Mouse (Mus musculus) brain, adult 2 months (tissue): Measurements from ENCODE around the gene Rabggtb.

Source experiments
- DNase-seq: peaks from one replicate; pipeline ENCODE4 v3.0.0; 2011; ENCODE audit warnings: low read depth, low spot score

The Rabggtb gene

DNA sequence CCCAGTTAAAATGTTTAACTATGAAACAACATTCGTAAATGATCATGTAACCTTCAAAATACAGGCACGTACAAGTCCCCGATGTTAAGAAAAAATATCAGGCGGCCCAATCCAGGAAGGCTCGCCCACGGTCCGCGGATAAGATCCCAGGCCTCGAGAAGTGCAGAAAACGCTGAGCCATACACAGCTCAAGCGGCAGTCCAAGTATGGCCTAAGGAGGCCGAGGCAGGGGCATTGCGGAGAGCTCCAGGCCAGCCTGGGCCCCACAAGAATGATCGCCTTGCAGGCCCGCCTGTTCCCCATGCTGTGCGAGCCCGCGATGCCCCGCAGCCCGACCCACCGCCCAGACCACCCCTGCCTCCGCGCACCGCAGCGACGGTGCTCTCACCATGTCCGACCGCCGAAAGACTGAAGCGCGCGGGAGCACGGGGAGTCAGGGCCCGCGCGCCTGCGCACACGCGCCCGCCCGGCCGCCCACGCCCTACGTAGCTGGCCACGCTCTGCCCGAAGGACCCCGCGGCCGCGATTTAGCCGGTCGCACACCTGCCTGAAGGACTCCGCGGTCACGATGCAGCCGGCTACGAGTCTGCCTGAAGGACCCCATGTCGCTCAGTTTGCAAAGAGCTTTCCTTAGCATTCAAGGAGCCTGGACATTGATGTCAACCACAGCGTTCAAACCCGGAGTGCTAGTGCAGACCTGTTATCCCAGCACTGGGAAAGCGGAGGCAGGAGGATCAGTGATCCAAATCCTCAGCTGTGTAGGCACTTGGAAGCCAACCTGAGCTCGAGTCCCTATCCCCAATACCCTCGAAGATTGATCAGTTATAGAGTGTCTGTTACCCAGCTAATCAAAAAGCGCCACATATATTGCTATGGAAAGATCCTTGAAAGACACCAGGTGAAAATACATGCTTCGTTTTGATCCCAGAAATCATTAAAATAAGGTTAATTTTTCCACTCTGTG lies at the start of gene Rabggtb:
Rabggtb (minus strand) TSS at position 464 of the 964 bp plus-strand sequence.
- DNase-seq, result peak; percentile 98

DNA sequence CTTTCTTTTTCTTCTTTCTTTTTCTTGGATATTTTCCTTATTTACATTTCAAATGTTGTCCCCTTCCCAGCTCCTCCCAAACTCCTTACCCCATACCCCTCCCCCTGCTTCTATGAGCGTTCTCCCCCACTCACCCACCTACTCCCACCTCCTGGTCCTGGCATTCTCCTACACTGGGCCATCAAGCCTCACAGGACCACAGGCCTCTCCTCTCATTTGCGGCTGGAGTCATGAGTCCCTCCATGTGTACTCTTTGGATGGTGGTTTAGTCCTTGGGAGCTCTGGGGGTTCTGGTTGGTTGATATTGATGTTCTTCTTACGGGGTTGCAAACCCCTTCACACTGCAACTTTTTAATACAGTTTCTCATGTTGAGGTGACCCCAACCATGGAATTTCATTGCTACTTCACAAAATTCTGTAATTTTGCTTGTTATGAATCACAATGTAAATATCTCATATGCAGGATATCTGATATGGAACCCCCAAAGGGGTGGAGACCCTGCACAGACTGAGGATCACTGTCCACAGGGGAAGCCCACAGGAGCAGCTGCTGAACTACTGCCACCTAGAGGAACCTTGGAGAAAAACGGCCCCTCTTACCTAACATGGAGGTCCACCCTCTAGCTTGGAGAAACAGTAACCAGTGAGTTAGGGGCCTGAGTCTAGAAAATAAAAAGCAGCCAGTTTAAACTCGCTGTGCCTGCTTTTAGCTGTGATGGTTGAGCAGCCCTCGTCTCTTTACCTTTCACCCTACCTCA lies 49.0 kb upstream of the Rabggtb start:
- peak; percentile 36 for DNase-seq

DNA sequence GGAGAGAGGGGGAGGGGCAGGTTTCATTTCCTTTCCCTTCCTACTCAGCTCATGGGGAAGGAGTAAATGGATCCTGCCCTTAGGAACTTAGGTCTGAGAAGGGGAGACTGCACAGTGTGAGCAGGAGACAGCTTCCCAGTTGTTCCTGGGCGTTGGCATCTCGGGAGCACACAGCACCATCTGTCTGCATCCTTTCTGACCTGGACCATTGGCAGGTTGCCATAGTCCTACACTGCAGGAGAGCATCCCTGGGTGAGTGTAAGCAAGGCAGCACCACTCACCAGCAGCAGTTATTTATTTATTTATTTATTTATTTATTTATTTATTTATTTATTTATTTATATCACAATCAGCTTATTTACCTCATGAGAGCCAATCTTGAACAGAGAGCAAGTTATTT lies 48.1 kb upstream of the Rabggtb start:
- DNase-seq, result no peak

DNA sequence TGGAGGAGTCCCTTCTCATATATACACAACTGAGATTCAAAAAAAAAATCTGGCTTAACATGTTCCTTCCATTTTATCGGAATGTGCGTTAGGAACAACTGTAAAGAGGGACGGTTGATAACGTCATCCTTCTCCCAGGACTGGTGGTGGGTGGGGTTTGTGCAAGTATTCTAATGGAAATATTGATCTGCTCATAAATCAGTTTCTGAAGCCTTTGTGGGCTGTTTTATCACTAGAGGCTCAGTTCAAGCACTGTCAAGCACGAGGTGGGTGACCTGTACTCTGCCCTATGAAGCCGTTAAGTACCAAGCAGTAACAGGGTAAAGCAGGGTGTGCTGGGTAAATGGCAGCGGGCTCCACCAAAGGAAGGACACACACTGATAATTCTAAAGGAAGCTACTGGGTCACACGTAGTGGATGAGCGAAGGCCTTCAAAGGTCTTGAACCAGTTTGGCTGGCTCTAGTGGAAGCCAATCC lies 47.0 kb upstream of the Rabggtb start:
- no peak for DNase-seq

DNA sequence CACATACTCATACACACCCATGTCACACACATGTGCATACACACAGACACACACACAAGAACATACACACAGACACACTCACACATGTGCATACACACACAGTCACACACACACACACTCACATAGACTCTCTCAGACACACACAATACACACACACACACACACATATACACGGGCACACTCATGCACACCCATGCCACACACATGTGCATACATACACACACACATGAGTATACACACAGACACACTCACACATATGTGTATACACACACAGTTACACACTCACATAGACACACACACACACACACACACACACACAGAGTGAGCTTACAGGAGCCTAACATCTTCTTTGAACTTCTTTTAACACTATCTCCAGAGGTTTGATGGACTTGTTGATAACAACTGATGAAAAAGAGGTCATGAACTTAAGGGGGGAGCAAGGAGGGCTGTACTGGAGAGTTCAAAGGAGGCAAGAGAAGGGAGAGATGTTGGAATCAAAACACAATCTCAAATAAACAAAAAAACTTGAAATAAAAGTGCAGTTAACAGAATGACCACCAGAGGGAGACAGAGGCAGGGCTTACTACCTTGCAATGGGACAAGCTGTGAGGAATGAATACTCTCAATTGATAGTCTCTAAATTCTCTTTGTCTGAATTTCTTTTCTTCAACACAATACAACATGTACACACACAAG lies 46.4 kb upstream of the Rabggtb start:
- peak; percentile 59 for DNase-seq

DNA sequence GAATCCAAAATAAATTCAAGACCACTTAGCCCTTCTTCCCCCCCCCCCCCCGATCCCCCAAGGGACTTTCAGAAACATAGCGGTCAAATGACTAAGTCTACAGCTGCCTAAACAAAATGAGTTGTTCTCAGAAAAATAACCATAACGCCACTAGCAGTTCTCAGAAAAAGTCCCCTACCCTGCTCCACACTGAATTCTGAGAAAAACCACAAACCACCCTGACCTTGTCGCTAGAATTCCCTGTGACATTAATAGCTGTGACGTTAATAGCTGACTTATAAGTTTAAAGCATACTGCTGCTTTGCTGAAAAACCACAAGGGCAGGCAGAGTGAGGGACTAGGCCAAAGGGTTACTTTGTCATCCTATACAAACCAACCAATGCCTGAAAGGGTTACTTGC lies 45.1 kb upstream of the Rabggtb start:
- DNase-seq, result no peak

DNA sequence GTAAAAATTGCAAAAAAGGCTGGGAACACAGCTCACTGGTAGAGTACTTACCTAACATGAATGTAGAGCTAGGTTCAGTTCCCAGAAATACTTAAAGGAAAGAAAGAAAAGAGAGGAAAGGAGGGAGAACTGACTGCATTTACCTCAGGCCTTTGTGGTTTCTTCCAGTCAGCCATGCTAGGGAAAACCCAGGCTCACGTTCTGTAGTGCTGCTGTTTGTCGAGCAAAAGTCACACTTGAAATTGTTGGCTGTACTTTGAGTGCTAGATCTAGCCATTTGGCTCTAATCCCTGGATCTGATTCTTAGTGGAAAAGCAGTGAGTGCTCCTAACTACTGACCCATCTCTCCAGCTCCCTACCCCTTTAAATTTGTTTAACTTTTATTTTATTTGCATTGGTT lies 35.4 kb upstream of the Rabggtb start:
- no peak for DNase-seq

DNA sequence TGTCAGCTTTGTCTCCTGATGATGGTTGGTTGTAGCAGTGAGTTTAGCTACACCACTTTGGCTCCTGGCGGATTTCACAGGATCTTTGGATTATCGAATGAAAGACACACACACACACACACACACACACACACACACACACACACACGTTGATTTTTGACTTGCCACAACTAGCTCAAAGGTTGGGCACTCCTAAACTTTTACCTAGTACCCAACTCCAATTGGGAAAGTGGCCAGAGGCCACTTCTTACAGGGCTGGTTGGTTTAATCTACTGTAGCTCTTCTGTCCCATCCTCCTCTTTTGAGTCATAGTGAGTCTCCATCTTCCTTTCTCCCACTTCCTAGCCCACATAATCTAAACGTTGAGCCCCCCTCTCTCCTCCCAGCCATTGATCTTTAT lies 34.5 kb upstream of the Rabggtb start:
- DNase-seq, result no peak

DNA sequence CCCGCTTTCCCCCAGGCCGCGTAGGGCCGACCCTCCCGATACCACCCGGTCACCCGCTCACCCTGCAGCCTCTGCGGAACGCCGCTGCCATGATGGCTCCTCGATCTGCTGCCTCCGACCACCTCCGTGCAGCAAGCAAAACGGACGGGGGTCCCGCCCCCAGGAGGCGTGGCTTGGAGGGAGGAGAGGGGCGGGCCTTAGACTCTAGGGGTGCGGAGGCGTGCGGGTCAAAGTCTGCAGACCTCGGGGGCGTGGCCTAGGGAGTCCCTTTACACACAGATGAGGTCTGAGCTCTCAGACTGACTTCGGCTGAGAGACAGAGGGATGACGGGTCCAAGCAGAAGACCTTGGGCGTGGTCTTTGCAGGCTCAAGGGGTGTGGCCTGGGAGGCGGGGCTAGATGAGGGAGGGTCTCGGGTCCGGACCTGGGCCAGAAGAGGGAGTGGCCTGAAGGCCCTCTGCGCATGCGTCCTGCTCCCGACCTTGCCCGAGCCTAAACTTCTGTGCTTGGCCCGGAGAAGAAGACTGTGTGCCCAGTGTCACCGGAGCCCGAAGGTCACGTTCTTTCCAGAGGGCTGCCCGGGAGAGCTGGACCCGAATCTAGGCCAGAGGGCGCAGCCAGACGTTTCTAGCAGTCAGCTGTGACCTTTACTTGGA lies 31.7 kb upstream of the Rabggtb start, which contains the start of gene Acadm:
Acadm (minus strand) TSS at position 298 of the 656 bp plus-strand sequence.
- peak; percentile 97 for DNase-seq

DNA sequence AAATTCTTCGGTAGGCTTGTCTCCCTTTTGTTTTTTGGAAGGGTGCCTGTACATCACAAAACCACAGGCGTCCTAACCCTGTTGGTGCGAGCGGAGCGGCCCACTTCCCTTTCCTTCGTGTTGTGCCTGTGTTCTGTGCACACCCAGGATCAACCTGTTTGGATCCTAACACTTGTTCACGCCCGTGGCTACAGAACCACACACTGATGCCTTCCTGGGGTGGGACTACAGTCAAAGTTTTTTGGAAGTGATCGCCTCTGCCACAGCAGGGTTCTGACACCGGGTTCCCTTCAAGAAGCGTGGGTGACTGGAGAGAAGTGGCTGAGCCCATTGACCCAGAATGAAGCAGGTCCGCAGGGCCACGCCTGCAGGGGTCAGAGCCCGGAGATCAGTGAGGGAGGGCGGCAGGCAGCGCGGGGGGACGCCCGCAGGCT lies 31.1 kb upstream of the Rabggtb start:
- peak; percentile 44 for DNase-seq

DNA sequence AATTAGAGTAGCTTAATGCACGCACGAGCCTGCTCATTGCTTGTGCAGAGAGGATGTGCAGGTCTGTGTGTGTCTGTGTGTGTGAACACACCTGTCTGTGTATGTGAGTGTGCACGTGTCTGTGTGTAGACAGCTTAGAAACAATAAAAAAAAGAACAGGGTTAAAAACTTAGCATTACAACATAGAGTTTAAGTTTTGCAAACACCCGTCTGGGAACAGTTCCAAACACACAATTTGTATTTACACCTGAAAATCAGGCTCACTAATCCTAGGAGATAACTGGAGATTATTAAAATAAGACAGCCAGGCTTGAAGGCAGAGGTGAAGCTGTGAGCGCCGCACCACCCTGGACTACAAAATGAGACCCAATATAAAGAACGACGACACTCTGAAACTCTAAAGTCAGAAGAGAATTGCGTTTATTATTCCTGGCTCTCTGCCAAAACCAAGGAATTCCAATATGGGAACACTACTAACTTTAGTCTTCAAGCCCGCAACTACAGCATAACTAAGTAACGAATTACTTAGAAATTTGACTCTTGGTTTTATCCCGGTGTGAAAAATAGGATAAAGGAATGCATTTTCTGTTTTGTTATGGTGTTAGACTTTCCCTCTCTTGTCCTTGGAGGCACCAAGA lies 30.3 kb upstream of the Rabggtb start:
- peak; percentile 12 for DNase-seq

DNA sequence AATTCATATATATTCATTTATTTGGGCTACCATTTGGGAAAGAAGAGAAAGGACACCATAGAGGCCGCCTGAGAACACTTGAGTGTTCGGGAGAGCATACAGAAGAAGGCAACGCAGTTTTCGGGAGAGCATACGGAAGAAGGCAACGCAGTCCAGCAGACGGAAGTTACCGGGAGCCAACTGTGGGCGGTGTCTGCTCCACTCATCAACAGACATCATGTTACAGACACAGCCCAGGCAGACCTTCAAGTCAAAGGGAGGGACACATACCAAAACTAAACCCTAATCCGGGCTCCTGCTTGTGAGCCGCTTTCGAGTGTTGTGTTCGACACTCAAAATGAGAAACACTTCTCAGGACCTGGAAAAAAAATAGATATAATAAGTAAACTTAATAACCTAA lies 28.8 kb upstream of the Rabggtb start:
- DNase-seq, result no peak

DNA sequence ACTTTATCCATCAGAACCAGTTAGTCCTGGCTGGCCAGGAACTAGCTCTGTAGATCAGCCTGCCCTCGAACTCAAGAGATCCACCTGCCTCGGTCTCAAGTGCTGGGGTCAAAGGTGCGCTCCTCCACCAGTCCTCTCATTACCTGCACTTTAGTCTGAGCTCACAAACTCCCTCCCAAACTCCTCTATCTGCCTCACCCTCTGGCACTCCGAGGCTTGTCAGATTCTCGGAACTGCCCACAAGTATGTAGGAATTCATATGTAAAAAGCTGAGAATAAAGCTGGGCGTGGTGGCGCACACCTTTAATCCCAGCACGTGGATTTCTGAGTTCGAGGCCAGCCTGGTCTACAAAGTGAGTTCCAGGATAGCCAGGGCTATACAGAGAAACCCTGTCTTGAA lies 27.7 kb upstream of the Rabggtb start:
- DNase-seq, result no peak

DNA sequence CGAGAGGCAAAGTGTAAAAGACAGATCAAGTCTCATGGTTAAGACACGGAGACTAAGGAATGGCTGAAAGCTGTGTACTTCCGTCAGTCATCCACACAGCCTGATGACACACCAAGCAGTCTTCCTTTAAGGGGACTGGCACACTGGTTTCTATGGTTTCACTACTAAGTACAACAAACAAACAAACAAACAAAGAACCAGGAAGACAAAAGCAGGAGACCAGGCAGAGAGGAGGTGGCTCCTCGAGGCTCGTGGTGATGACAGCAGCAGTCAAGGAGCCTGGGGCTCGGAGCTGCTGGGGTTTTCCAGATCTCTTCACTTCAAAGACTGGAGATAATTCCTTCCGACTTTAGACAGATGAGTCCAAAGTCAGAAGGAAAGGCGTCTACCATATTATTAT lies 27.2 kb upstream of the Rabggtb start:
- DNase-seq, result no peak

DNA sequence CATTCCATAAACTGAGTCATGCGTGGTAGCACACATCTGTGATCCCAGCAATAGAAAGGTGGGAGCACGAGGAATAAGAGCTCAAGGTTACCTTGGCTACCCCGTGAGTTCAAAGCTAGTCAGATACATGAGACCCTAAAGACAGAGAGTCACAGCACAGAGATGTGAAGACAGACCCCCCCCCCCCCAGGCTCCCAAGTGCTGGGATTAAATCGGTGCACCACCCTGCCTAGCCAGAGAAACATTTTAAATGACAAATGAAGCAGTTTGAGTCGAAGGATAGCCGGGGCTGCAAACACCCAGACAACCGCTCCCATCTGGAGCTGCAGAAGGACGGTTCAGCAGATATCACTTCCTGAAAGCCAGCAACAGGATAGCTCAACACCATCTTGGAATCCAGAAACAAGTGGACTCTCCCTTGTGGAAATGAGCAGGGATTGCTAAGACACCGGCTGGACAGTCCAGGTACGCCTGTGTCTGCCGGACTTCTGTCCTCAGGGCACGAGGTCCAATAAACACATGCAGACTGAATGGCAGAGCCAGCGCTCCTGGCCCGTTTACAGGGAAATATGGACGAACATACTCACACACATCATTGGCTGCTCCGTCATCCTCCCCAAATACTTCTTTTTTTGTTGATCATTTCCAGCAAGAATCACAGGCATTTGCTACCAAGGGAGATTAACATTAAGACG lies 24.5 kb upstream of the Rabggtb start:
- no peak for DNase-seq

DNA sequence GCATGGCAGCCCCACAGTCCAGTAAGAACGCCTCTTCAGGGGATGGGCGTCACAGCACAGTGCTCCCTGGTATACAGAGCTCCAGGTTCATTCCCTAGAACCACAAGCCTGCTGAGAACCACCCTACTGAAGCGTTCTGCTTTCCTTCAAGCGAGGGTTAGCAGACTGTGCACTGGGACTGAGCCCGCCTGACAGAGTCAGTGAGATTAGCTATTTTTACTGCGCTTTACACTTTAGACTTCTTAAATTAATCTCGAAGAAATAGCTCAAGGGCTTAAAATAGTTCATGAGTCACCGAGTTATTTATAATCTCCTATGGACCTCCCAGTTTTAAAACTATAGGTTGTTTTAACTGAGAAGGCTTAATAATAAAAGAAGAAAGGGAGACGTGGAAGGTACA lies 23.1 kb upstream of the Rabggtb start:
- peak; percentile 56 for DNase-seq

DNA sequence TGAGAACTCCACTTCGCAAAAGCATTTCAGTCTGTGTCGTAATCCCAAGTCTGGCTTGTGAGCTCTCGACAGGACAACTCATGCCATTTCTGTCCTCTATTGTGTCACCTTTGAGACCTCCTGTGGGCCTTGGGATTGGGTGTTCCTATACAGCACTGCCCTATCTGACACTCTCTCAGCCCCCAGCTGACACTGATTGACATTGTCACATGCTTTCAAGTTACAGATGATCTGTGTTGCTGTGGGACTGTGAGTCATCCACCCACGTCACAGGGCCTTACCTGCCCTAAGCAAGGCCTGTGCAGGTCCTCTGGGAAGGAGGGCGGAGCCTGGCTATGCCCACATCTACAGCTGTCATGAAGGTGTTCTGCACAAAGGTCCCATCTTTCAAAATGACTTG lies 19.7 kb upstream of the Rabggtb start:
- DNase-seq, result no peak

DNA sequence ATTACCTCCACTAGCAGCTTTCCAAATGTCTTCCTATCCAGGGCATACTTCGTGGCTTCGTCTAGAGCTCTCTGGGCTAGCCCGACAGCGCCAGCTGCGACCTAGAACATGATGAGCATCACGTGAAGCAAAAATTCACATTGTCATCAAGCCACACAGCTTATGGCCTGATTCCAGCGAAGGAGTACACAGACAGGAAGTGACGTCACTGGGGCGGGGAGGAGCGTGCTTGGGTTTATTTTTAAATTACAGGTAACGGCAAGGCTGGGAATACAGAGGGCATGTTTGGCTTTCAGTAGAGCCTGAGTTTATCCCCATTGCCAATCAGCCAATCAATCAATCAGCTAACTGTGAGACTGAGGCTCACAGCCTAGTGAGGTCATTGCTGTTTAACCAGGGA lies 16.7 kb upstream of the Rabggtb start:
- DNase-seq, result no peak

DNA sequence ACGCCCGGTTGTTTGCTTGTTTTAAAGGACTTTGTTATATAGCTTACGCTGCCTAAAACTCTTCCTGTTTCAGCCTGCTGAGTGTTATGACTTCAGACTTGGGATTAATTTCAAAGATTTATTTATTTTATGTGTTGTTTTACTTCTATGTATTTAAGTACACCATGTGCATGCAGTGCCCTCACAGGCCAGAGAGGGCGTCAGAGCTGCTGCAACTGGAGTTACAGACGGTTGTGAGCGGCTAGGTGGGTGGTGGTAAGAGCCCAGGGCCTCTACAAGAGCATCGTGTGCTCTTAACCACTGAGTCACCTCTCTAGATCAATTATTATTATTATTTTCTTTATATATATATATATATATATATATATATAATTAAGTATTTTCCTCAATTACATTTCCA lies 13.5 kb upstream of the Rabggtb start:
- no peak for DNase-seq
